ENCODE assay signal across 24 mouse cellular contexts in genomic region chr11:95976290-95976689, GRCm38 (mm10). TPM values are rescaled to one million over a fixed set of nuclear protein-coding genes. Genes with fewer than 3 reads are reported as not detected.
DNase-seq lines count a peak whose midpoint lies in the region; ATAC-seq and TF ChIP-seq lines count a peak whose summit lies in the region.
"Had no signal": no experiment of that assay in that cellular context is flagged by ENCODE, and none has a peak within 500 bp of the region (broad histone marks: within the 10 kb centered on the region; RNA-seq: fewer than 3 reads in every experiment).

No protein-coding gene starts in this region.

- no peaks in the 10 kb centered on the region for H3K79me2 ChIP-seq in MEL (ENCODE audit: control insufficient read depth, insufficient read depth, low read length, poor library complexity)

- H3K4me3 ChIP-seq in kidney, embryonic 14.5 days (ENCODE audit: low read length) = no peak overlapping the region
- H3K4me3 ChIP-seq in thymus, adult 2 months (ENCODE audit: control insufficient read depth, insufficient read depth, low read length) = no peak overlapping the region
- H3K4me3 ChIP-seq in MEL (ENCODE audit: control insufficient read depth in 1 of 2, insufficient read depth in 1 of 2, low read depth in 2 of 2, low read length in 2 of 2) = no peak overlapping the region
- H3K4me3 ChIP-seq in heart, embryonic 10.5 days = no peak overlapping the region
- H3K4me3 ChIP-seq: embryonic facial prominence, embryonic 12.5 days; heart, embryonic 15.5 days; liver, embryonic 13.5 days; neural tube, embryonic 15.5 days had no signal

- ATAC-seq in kidney, embryonic 14.5 days (ENCODE audit: low FRiP score, low TSS enrichment) = no peak
- ATAC-seq: CD4-positive, CD25-positive, alpha-beta regulatory T cell, adult 4 months; forebrain, postnatal 0 days; hindbrain, postnatal 0 days had no signal

- no peaks in the 10 kb centered on the region for H3K9me3 ChIP-seq in kidney, embryonic 14.5 days (ENCODE audit: control insufficient read depth, low read length)
- H3K9me3 ChIP-seq in MEL (replicated peaks; ENCODE audit: insufficient read depth, low read length) = no peaks in the 10 kb centered on the region
- H3K9me3 ChIP-seq in heart, embryonic 10.5 days = no peaks in the 10 kb centered on the region
- H3K9me3 ChIP-seq: embryonic facial prominence, embryonic 12.5 days; heart, embryonic 15.5 days; liver, embryonic 13.5 days; neural tube, embryonic 15.5 days had no signal

- WGBS in kidney, embryonic 14.5 days = 93% methylated on average over 2 of the region's 2 CpGs
- 94% methylated on average over 2 of the region's 2 CpGs for WGBS in thymus, adult 2 months
- WGBS in heart, embryonic 10.5 days = 92% methylated on average over 2 of the region's 2 CpGs

- no peaks in the 10 kb centered on the region for H3K27me3 ChIP-seq in kidney, embryonic 14.5 days (ENCODE audit: control insufficient read depth, insufficient read depth, low read length)
- no peaks in the 10 kb centered on the region for H3K27me3 ChIP-seq in thymus, adult 2 months (ENCODE audit: control insufficient read depth, insufficient read depth, low read length)
- H3K27me3 ChIP-seq in MEL (ENCODE audit: control insufficient read depth in 1 of 2, insufficient read depth in 2 of 2, low read length in 2 of 2) = peaks cover 0 to 11% of the 10 kb centered on the region in 2 experiments
- H3K27me3 ChIP-seq in splenic B cell, adult 2 months (ENCODE audit: control insufficient read depth, insufficient read depth, low read length, poor library complexity, severe bottlenecking) = no peaks in the 10 kb centered on the region
- H3K27me3 ChIP-seq in heart, embryonic 10.5 days (ENCODE audit: insufficient read depth, poor library complexity, severe bottlenecking) = no peaks in the 10 kb centered on the region
- H3K27me3 ChIP-seq: embryonic facial prominence, embryonic 12.5 days; heart, embryonic 15.5 days; liver, embryonic 13.5 days; neural tube, embryonic 15.5 days had no signal

- H3K9ac ChIP-seq in kidney, embryonic 14.5 days (ENCODE audit: low read depth, low read length) = no peak overlapping the region
- H3K9ac ChIP-seq in MEL (ENCODE audit: control insufficient read depth, low read depth, low read length, poor library complexity, severe bottlenecking) = no peak overlapping the region
- H3K9ac ChIP-seq: embryonic facial prominence, embryonic 12.5 days; forebrain, postnatal 0 days; heart, embryonic 15.5 days; liver, embryonic 13.5 days; neural tube, embryonic 15.5 days had no signal

- no peak for TF ChIP-seq POLR2A in thymus, adult 2 months (IDR thresholded peaks at IDR 0.05; ENCODE audit: control insufficient read depth, extremely low read depth, insufficient read depth, low read length, poor library complexity)
- no peak for TF ChIP-seq POLR2A in MEL (IDR thresholded peaks at IDR 0.05; ENCODE audit: control insufficient read depth in 1 of 2, insufficient read depth in 1 of 2, low read depth in 1 of 2, low read length in 2 of 2, poor library complexity in 1 of 2)

- peak; percentile 25 to 46 for DNase-seq in kidney, postnatal 25 days
- DNase-seq in thymus, adult 2 months = peak; percentile 3
- DNase-seq in thymus, postnatal 10 days (ENCODE audit: low spot score in 2 of 2) = no peak
- DNase-seq in MEL (ENCODE audit: low read depth, low spot score) = peak; percentile 46
- DNase-seq in splenic B cell, adult 2 months (ENCODE audit: low read depth, low spot score) = peak; percentile 8
- no peak for DNase-seq in heart, embryonic 10.5 days (ENCODE audit: low spot score)
- DNase-seq: adrenal gland, postnatal 36 days; cerebellum, adult 8-10 months; forebrain, postnatal 0 days; heart, adult 11 months; liver, embryonic 13.5 days had no signal

- H3K4me2 ChIP-seq in kidney, embryonic 14.5 days (replicated peaks; ENCODE audit: low read depth, low read length) = no peak overlapping the region
- H3K4me2 ChIP-seq: embryonic facial prominence, embryonic 12.5 days; heart, embryonic 15.5 days; liver, embryonic 13.5 days; midbrain, embryonic 11.5 days; neural tube, embryonic 15.5 days had no signal

- TF ChIP-seq EP300 in MEL (IDR thresholded peaks at IDR 0.05; ENCODE audit: low read depth in 1 of 2, low read length in 2 of 2) = no peak

- H3K27ac ChIP-seq in kidney, embryonic 14.5 days (ENCODE audit: low read depth, low read length) = no peak overlapping the region
- H3K27ac ChIP-seq in thymus, adult 2 months (ENCODE audit: control insufficient read depth, insufficient read depth, low read length) = no peak overlapping the region
- no peak overlapping the region for H3K27ac ChIP-seq in MEL (ENCODE audit: control insufficient read depth, low read depth, low read length)
- no peak overlapping the region for H3K27ac ChIP-seq in heart, embryonic 10.5 days
- H3K27ac ChIP-seq: embryonic facial prominence, embryonic 12.5 days; heart, embryonic 15.5 days; hindbrain, postnatal 0 days; liver, embryonic 13.5 days; macrophage; neural tube, embryonic 15.5 days had no signal

- peaks cover 82% of the 10 kb centered on the region for H3K36me3 ChIP-seq in kidney, embryonic 14.5 days (ENCODE audit: control insufficient read depth, insufficient read depth, low read length)
- no peaks in the 10 kb centered on the region for H3K36me3 ChIP-seq in thymus, adult 2 months (ENCODE audit: control insufficient read depth, insufficient read depth, low read length)
- no peaks in the 10 kb centered on the region for H3K36me3 ChIP-seq in MEL (ENCODE audit: control insufficient read depth in 1 of 2, insufficient read depth in 2 of 2, low read length in 2 of 2)
- H3K36me3 ChIP-seq in splenic B cell, adult 2 months (ENCODE audit: control insufficient read depth, insufficient read depth, low read length, poor library complexity, severe bottlenecking) = no peaks in the 10 kb centered on the region
- H3K36me3 ChIP-seq in heart, embryonic 10.5 days = peaks cover 97% of the 10 kb centered on the region

- H3K4me1 ChIP-seq in kidney, embryonic 14.5 days (ENCODE audit: control insufficient read depth, insufficient read depth, low read length) = peaks cover 2% of the 10 kb centered on the region; the same call in 1 of the 2 replicates
- H3K4me1 ChIP-seq in thymus, adult 2 months (replicated peaks; ENCODE audit: control insufficient read depth, insufficient read depth, low read length) = no peaks in the 10 kb centered on the region
- H3K4me1 ChIP-seq in MEL (ENCODE audit: control insufficient read depth in 1 of 2, insufficient read depth in 2 of 2, low read length in 2 of 2) = 0 out of 4 replicates have a peak, but pooled peaks cover 0 to 2% of the 10 kb centered on the region in 2 experiments
- peaks cover 13% of the 10 kb centered on the region for H3K4me1 ChIP-seq in heart, embryonic 10.5 days
- H3K4me1 ChIP-seq: heart, embryonic 15.5 days; neural tube, embryonic 15.5 days had no signal

- TF ChIP-seq CTCF in thymus, adult 2 months (IDR thresholded peaks at IDR 0.05; ENCODE audit: borderline replicate concordance, control insufficient read depth, extremely low read depth, insufficient read depth, low read length, poor library complexity) = no peak
- TF ChIP-seq CTCF in MEL (IDR thresholded peaks at IDR 0.05 in 2 of 3, conservative IDR thresholded peaks at IDR 0.05 in 1 of 3; ENCODE audit: control insufficient read depth in 1 of 3, insufficient read depth in 1 of 3, low read depth in 2 of 3, low read length in 3 of 3, poor library complexity in 1 of 3, severe bottlenecking in 1 of 3) = peak; percentile 35 to 71 (median 64); a peak in 5 of 6 replicates

- peak; percentile 62 for TF ChIP-seq RAD21 in MEL (IDR thresholded peaks at IDR 0.05; ENCODE audit: low read depth, low read length)

TF ChIP-seq in MEL, 35 proteins besides CTCF, POLR2A, EP300 and RAD21:
- TF ChIP-seq MAFK (IDR thresholded peaks at IDR 0.05; ENCODE audit: borderline replicate concordance, low read depth, low read length) (no peak), SMC3 (IDR thresholded peaks at IDR 0.05; ENCODE audit: low read depth, low read length) (peak; percentile 73), ZC3H11A (IDR thresholded peaks at IDR 0.05; ENCODE audit: low read depth, low read length) (peak; percentile 41; the same call in 1 of the 2 replicates)

RNA-seq across cellular contexts. Expression of gene Igf2bp1, which starts 29.4 kb away (rescaled TPM):
- 42.1 and 54.2 TPM in 2 replicates for polyA plus RNA-seq in kidney, embryonic 14.5 days (2014; fragmentation: Nextera tagmentation; extraction: Ambion mirVana)
- polyA plus RNA-seq in thymus, adult 2 months (2012; rRNA removed) = 0.01 and 0.13 TPM in 2 replicates
- total RNA-seq in MEL (2012; rRNA removed) = 0.03 and 0.15 TPM in 2 replicates
- not detected for polyA plus RNA-seq in MEL (2012; ENCODE audit: insufficient read depth in 1 of 2, insufficient read length in 2 of 2, low read depth in 1 of 2, low replicate concordance in 2 of 2, missing spikeins in 1 of 2)
- 88.7 and 107 TPM in 2 replicates for polyA plus RNA-seq in heart, embryonic 10.5 days (2016; fragmentation: Nextera tagmentation; extraction: Ambion mirVana)
- total RNA-seq: gastrocnemius, adult 18-20 months; hematopoietic stem cell, adult 5-6 weeks had no signal
- polyA plus RNA-seq: CD4-positive, CD25-positive, alpha-beta regulatory T cell, adult 4 months; macrophage had no signal

RNA-seq across cellular contexts. Expression of gene Gip, which starts 48.1 kb away (rescaled TPM):
- not detected in 2 replicates for polyA plus RNA-seq in kidney, embryonic 14.5 days (2014; fragmentation: Nextera tagmentation; extraction: Ambion mirVana)
- polyA plus RNA-seq in thymus, adult 2 months (2012; rRNA removed) = 0.26 and 0.86 TPM in 2 replicates
- 3.8 and 5.0 TPM in 2 replicates for total RNA-seq in MEL (2012; rRNA removed)
- 1 to 10 TPM in 1 of 2 experiments, not detected in 1; 7.0 TPM for polyA plus RNA-seq in MEL (2012; ENCODE audit: insufficient read depth in 1 of 2, insufficient read length in 2 of 2, low read depth in 1 of 2, low replicate concordance in 2 of 2, missing spikeins in 1 of 2)
- not detected in 2 replicates for polyA plus RNA-seq in heart, embryonic 10.5 days (2016; fragmentation: Nextera tagmentation; extraction: Ambion mirVana)
- total RNA-seq: adrenal gland, postnatal 36 days; forebrain, postnatal 0 days; gastrocnemius, adult 18-20 months; hematopoietic stem cell, adult 5-6 weeks; hindbrain, postnatal 0 days; layer of hippocampus, postnatal 14 days; left cerebral cortex, postnatal 25 days had no signal
- polyA plus RNA-seq: CD4-positive, CD25-positive, alpha-beta regulatory T cell, adult 4 months; cortical plate, adult 2 months; embryonic facial prominence, embryonic 12.5 days; forebrain, postnatal 0 days; heart, embryonic 15.5 days; hindbrain, postnatal 0 days; liver, embryonic 13.5 days; macrophage; midbrain, embryonic 11.5 days; neural tube, embryonic 15.5 days had no signal

RNA-seq across cellular contexts. Expression of gene Snf8, which starts 58.4 kb away (rescaled TPM):
- 34.2 and 63.5 TPM in 2 replicates for polyA plus RNA-seq in kidney, embryonic 14.5 days (2014; fragmentation: Nextera tagmentation; extraction: Ambion mirVana)
- polyA plus RNA-seq in thymus, adult 2 months (2012; rRNA removed) = 28.7 and 30.3 TPM in 2 replicates
- 135 and 137 TPM in 2 replicates for total RNA-seq in MEL (2012; rRNA removed)
- 100 to 1,000 TPM in 1 of 2 experiments, not detected in 1; 183 TPM for polyA plus RNA-seq in MEL (2012; ENCODE audit: insufficient read depth in 1 of 2, insufficient read length in 2 of 2, low read depth in 1 of 2, low replicate concordance in 2 of 2, missing spikeins in 1 of 2)
- 88.3 and 102 TPM in 2 replicates for polyA plus RNA-seq in heart, embryonic 10.5 days (2016; fragmentation: Nextera tagmentation; extraction: Ambion mirVana)

Comparison
In these comparisons a context has a peak if more than half of its experiments do, and no peak if none do; other contexts are left out.
1. DNase-seq: peak in kidney, postnatal 25 days (2 of 2), thymus, adult 2 months (single experiment), MEL (single experiment) and splenic B cell, adult 2 months (single experiment); none in thymus, postnatal 10 days (0 of 2) and heart, embryonic 10.5 days (single experiment).
2. RNA of gene Igf2bp1, which starts 29.4 kb away (polyA plus RNA-seq): 88.7 to 107 TPM in heart, embryonic 10.5 days and 42.1 to 54.2 TPM in kidney, embryonic 14.5 days; 0.01 to 0.13 TPM in thymus, adult 2 months and not detected in MEL; every median in the first group is over 10 times any median in the second.